Mouse (Mus musculus) E14TG2a.4 (cell line): ENCODE measurements around the gene Rps6ka4.

Source experiments
- CTCF ChIP-seq: conservative IDR thresholded peaks from 2 replicates; pipeline ENCODE4 v1.5.1; 2014; ENCODE audit warnings: low read length
- NANOG ChIP-seq: IDR thresholded peaks from 2 replicates; pipeline ENCODE4 v1.6.1; 2014; ENCODE audit warnings: borderline replicate concordance, low read length, mixed read lengths
- POU5F1 ChIP-seq: IDR thresholded peaks from 2 replicates; pipeline ENCODE4 v1.6.1; 2014; ENCODE audit warnings: low read length, borderline replicate concordance

DNA sequence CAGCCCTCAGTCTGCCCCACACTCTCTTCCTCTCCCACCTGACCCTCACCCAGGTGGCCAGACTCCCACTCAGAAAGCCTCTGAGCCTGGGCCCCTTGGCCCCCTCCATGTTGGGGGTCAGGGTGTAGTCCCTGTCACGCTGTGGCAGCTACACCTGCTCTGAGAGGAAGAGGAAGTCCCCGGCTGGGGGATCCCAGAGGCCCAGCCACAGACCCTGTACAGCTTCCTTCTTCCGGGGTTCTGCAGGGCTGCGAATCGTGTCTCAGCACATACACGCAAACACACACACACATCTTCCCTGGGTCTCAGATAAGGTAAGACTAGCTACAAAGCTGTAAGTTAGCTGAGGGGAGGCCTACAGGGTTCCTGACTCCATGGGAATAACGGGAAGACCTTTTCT, 17.6 kb upstream of the Rps6ka4 start, which contains the start of gene Ccdc88b:
- TF ChIP-seq CTCF (no peak), NANOG (no peak), POU5F1 (no peak)
